Mouse (Mus musculus) limb, embryonic 10.5 days (tissue): ENCODE measurements at regions not wholly inside any gene's neighbourhood (a gene's known extent, or its start where the extent isn't known, plus 50 kb on each side); places are given as distances from the start of the nearest gene placed in this dataset.

Experiments
- DNase-seq: peaks from one replicate; pipeline ENCODE4 v3.0.0-alpha.2; 2017; ENCODE audit warnings: low spot score
- H3K27ac ChIP-seq: fragments of 300-500 bp; sonication (generic); 2 replicates; pipeline ENCODE4 v1.5.1; 2016; ENCODE audit warnings: mild to moderate bottlenecking
- H3K27me3 ChIP-seq: fragments of 300-500 bp; sonication (generic); 2 replicates; pipeline ENCODE4 v1.6.1; 2016; ENCODE audit warnings: low read depth, mild to moderate bottlenecking; ENCODE audit not compliant: poor library complexity, severe bottlenecking
- H3K36me3 ChIP-seq: fragments of 300-500 bp; sonication (generic); 2 replicates; pipeline ENCODE4 v1.6.1; 2016; ENCODE audit warnings: mild to moderate bottlenecking, moderate library complexity
- H3K4me1 ChIP-seq: fragments of 300-500 bp; sonication (generic); 2 replicates; pipeline ENCODE4 v1.6.1; 2016
- H3K4me3 ChIP-seq: fragments of 300-500 bp; sonication (generic); 2 replicates; pipeline ENCODE4 v1.5.1; 2016; ENCODE audit warnings: mild to moderate bottlenecking, moderate library complexity
- H3K9me3 ChIP-seq: fragments of 300-500 bp; sonication (generic); replicated peaks from 2 replicates; pipeline ENCODE4 v1.6.1; 2016; ENCODE audit warnings: mild to moderate bottlenecking
- WGBS: fragments of 180-500 bp; shearing (Covaris S2); methylation state at CpG from one replicate; pipeline ENCODE4 v1.1.7; 2016; 5-methylcytosine and 5-hydroxymethylcytosine counted together

DNA sequence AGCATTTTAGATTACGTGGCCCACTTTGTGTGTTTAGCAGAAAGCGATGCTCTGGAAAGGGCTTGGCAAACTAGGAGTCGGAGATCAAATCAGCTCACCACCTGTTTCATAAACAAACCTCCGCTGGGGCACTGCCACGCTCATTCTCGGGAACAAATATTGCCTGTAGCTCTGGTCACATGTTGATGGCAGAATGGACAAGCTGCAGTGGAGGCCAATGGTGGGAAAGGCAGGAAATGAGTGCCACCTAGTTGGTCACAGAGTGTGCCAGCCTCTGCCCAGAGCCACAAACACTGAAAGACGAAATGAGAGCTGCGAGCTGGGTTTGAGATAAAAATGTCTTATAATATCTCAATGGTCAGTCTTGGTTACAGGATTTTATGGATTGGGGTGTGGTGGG, 259.2 kb upstream of the Csf3r start:
- Histone ChIP-seq H3K27ac (no peak overlapping the region), H3K9me3 (no peaks in the 10 kb centered on the region), H3K4me1 (peaks cover 7% of the 10 kb centered on the region), H3K27me3 (0 out of 2 replicates have a peak, but pooled peaks cover 14% of the 10 kb centered on the region), H3K4me3 (no peak overlapping the region), H3K36me3 (no peaks in the 10 kb centered on the region)
- DNase-seq = no peak
- WGBS = 90% methylated on average over 8 of the region's 8 CpGs

DNA sequence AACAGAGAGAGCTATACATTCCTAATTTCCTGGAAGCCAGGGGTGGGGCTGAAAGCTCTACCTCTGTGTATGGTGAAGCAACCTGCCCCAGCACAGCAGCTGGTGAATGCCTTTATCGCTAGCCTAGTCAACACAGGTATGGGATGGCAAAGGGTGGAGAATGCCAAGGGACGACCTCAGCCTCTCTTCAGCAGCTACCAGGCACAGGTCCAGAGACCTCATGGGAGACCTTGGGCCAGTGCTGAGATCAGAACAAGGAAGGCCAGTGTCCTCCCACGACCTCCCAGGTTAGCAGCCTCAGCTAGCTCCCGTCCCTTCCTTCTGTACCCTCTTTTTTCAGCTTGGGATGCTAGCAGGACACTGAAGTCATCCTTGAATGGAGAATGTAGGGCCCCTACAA, 247.2 kb upstream of the Csf3r start:
- Histone ChIP-seq H3K36me3 (no peaks in the 10 kb centered on the region), H3K27ac (no peak overlapping the region), H3K4me3 (no peak overlapping the region), H3K9me3 (no peaks in the 10 kb centered on the region), H3K27me3 (peaks cover 47% of the 10 kb centered on the region), H3K4me1 (no peaks in the 10 kb centered on the region)
- WGBS = 91% methylated on average over 4 of the region's 4 CpGs
- DNase-seq = no peak

DNA sequence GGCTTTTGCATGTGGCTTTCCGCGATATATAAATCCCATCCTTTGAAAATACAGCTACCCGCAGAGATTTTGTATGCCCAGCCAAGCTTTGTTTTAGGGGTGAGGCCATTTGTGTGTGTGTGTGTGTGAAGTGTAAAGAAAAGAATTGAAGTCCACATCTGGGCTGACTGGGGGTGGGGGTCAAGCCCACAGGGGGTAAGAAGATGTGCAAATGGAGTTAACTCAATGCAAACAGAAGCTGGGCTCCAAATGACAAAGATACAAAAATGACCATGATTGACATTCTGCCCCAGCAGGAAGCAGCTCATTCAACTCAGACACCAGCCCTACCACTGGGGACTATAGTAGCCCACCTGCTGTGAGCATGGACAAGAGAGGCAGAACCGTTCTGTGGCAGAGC, 244.2 kb upstream of the Csf3r start:
- Histone ChIP-seq H3K27ac (no peak overlapping the region), H3K27me3 (peaks cover 50% of the 10 kb centered on the region), H3K4me3 (no peak overlapping the region), H3K36me3 (no peaks in the 10 kb centered on the region), H3K9me3 (no peaks in the 10 kb centered on the region), H3K4me1 (no peaks in the 10 kb centered on the region)
- no peak for DNase-seq
- 57% methylated on average over 4 of the region's 4 CpGs for WGBS

DNA sequence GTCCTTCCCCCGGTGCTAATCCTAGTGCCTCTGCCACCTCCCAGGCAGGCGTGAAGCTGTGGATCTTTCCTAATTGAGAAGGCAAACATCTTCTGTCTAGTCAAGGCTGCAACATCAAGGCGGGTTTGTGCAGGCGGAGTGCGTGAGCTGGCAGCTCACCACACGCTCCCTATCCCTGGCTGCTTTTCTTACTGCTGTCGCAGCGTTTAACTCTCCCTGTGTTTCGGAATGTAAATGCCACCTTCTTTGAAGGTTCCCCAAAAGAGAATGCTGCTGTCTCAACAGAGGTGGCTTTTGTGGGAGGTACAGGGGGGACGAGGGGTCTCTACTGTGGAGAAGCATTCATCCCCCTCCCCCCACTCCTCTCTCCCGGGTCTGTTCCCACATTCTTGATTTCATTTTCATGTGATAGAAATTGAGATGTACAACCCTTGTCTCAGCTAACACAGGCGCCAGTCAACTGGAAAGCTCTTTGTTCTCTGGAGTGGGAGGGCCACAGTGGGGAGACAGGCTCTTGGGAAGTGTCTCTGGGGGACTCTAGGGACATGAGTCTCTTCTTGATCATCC, 243.3 kb upstream of the Csf3r start:
- Histone ChIP-seq H3K4me1 (no peaks in the 10 kb centered on the region), H3K27me3 (peaks cover 50% of the 10 kb centered on the region), H3K36me3 (no peaks in the 10 kb centered on the region), H3K9me3 (no peaks in the 10 kb centered on the region), H3K27ac (no peak overlapping the region), H3K4me3 (no peak overlapping the region)
- no peak for DNase-seq
- 15% methylated on average over 12 of the region's 12 CpGs for WGBS

DNA sequence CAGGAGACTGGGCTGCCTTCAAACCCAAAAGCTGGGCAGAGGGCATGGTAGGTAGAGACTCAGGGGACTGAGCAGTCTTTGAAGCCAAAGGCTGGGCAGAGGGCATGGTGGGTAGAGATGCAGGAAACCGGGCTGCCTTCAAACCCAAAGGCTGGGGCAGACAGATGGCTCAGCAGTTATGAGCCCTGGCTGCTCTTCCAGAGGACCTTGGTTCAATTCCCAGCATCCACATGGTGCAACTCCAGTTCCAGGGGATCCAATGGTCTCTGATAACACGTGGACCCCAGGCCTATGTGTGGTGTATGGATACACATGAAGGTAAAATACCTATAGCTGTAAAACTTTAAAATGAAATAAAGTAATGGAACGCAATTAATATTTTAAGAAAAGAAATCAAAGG, 242.0 kb upstream of the Csf3r start:
- Histone ChIP-seq H3K9me3 (no peaks in the 10 kb centered on the region), H3K36me3 (no peaks in the 10 kb centered on the region), H3K4me3 (no peak overlapping the region), H3K27me3 (peaks cover 44% of the 10 kb centered on the region), H3K4me1 (no peaks in the 10 kb centered on the region), H3K27ac (no peak overlapping the region)
- no peak for DNase-seq
- 78% methylated on average over 3 of the region's 3 CpGs for whole genome bisulfite sequencing

DNA sequence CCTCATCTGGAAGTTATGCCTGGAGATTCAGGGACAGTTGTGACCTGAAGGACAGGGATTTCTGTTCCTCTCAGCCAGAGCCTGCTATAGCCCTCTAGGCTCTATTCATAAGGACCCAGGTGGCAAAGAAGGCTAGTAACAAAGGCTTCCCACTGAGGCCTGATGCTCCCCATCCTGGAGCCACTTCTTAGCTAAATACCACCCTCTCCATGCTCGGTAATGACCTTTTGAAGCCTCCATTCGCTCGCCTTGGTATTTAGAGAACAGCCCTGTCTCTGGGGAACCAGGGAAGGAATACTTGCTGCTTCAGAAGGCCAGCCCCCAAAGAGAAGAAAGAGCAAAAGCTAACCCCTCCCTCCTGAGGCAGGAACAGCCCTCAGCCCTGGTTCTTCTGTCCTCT, 238.3 kb upstream of the Csf3r start:
- H3K27me3 ChIP-seq = peaks cover 13% of the 10 kb centered on the region
- no peak overlapping the region for H3K4me3 ChIP-seq
- no peaks in the 10 kb centered on the region for H3K4me1 ChIP-seq
- no peak overlapping the region for H3K27ac ChIP-seq
- no peaks in the 10 kb centered on the region for H3K36me3 ChIP-seq
- no peaks in the 10 kb centered on the region for H3K9me3 ChIP-seq
- no peak for DNase-seq
- WGBS = 17% methylated on average over 3 of the region's 3 CpGs

DNA sequence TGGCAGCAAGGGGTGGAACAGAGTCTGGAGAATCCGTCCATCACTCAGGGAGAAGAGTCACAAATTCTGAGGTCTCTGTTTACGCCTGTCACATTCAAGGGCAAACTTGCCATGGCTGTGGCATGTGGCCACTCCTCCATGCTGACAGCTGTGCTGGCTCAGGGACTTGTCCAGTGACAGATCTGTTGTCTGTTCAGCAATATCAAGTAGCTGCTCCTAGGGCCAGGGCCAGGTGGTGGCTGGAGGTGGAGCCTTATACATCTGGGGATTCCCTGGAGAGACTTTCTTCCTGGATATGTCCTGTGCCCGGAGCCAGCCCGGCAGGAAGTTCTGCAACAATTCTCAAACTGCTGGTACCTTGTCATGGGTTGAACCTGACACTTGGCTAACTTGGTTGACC, 229.7 kb upstream of the Csf3r start:
- no peak for DNase-seq
- Histone ChIP-seq H3K27me3 (no peaks in the 10 kb centered on the region), H3K9me3 (no peaks in the 10 kb centered on the region), H3K4me3 (no peak overlapping the region), H3K36me3 (no peaks in the 10 kb centered on the region), H3K4me1 (no peaks in the 10 kb centered on the region), H3K27ac (no peak overlapping the region)
- 86% methylated on average over 4 of the region's 4 CpGs for WGBS

DNA sequence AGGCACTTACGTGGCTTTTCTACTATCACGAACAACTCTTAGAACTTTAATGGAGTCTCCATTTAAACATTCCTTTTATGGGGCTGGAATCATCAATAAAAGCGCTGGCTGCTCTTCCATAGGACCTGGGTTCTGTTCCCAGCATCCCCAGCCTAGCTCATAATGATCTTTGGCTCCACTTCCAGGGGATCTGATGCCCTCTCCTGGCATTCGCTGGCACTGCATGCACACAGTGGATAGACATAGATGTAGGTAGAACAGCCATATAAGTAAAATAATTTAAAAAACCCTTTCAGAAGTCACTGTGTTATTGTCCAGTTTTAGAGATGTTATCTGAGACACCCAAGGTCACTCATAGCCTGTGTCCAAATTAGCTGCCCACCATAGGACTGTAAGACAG, 216.4 kb upstream of the Csf3r start:
- H3K9me3 ChIP-seq = no peaks in the 10 kb centered on the region
- H3K4me3 ChIP-seq = no peak overlapping the region
- no peak overlapping the region for H3K27ac ChIP-seq
- 89% methylated on average over 4 of the region's 4 CpGs for WGBS
- no peak for DNase-seq
- H3K27me3 ChIP-seq = 0 out of 2 replicates have a peak, but pooled peaks cover 10% of the 10 kb centered on the region
- peaks cover 20% of the 10 kb centered on the region for H3K4me1 ChIP-seq
- H3K36me3 ChIP-seq = no peaks in the 10 kb centered on the region

DNA sequence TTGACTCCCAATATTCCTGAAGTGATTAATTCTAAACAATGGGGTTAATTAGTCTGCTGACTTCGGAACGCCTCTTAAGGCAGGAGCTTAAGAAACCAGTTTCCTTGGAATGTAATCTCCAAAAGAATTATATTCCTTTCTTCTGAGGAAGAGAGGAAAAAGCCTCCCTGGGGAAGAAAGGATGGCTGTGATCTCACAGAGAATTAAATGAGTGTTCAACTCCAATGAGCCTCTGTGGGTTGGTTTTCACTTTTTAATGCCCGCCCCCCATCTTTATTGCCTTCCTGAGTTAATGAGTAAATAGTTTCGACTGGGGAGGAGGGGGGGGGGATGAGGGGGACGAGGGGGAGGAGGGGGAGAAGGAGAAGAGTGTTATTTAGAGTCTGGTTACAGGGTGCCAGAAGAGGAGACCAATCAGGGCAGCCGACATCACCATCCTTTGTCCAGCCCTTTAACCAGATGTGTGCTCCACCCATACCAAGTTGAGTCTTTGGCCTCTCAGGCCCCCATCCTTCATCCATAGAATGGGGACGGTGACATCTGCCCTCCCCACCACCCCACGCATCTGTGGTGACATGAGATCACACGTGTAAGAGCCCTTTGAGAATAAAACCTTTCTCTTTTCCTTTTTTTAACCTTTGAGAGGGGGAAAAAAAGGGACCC, 214.8 kb upstream of the Csf3r start:
- WGBS = 18% methylated on average over 9 of the region's 9 CpGs
- peaks cover 20% of the 10 kb centered on the region for H3K4me1 ChIP-seq
- no peaks in the 10 kb centered on the region for H3K9me3 ChIP-seq
- no peak overlapping the region for H3K27ac ChIP-seq
- H3K4me3 ChIP-seq = no peak overlapping the region
- H3K27me3 ChIP-seq = 0 out of 2 replicates have a peak, but pooled peaks cover 4% of the 10 kb centered on the region
- no peaks in the 10 kb centered on the region for H3K36me3 ChIP-seq
- DNase-seq = peak; percentile 31

DNA sequence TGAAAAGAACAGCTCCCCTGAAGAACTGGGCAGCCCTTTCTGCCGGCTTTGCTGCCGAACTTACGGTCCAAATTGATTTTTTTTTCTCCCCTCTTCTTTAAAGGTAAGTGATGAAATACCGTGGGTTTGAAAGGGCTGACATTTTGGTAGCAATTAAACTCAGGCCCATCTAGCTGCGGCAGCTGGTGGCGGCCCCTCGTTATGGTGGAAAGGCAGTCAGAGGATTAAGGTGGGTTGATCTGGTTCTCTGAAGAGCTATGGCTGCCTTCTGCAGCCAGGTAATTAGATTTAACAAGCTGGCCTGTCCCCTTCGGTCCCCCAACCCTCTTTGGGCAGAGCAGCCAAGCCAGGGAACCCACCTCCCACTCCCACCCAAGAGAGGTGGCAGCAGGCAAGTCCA, 214.1 kb upstream of the Csf3r start:
- Histone ChIP-seq H3K9me3 (no peaks in the 10 kb centered on the region), H3K27ac (no peak overlapping the region), H3K4me1 (peaks cover 20% of the 10 kb centered on the region), H3K4me3 (no peak overlapping the region), H3K36me3 (no peaks in the 10 kb centered on the region), H3K27me3 (0 out of 2 replicates have a peak, but pooled peaks cover 4% of the 10 kb centered on the region)
- 34% methylated on average over 8 of the region's 8 CpGs for WGBS
- DNase-seq = no peak

DNA sequence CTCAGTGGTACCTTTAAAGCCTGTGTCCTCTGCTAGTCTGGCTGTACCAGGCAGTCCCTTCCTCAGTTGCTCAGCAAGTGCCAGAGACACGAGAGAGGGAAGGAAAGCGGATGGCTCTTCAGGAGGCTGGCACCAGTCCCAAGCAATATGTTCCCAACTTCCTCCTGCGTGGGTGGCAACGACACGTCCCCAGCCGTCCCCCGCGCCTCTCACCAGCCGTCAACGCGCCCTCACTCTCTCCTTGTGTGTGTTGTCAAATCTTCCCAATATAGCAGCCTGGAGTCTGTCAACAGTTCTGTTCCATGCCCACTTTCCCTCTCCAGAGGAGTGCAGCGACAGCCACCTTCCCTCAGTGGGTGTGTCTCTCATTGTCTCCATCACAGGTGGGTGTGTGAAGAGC, 210.0 kb upstream of the Csf3r start:
- Histone ChIP-seq H3K4me3 (no peak overlapping the region), H3K36me3 (no peaks in the 10 kb centered on the region), H3K27ac (no peak overlapping the region), H3K27me3 (peaks cover 36% of the 10 kb centered on the region), H3K4me1 (peaks cover 17% of the 10 kb centered on the region), H3K9me3 (no peaks in the 10 kb centered on the region)
- 78% methylated on average over 12 of the region's 12 CpGs for WGBS
- no peak for DNase-seq

DNA sequence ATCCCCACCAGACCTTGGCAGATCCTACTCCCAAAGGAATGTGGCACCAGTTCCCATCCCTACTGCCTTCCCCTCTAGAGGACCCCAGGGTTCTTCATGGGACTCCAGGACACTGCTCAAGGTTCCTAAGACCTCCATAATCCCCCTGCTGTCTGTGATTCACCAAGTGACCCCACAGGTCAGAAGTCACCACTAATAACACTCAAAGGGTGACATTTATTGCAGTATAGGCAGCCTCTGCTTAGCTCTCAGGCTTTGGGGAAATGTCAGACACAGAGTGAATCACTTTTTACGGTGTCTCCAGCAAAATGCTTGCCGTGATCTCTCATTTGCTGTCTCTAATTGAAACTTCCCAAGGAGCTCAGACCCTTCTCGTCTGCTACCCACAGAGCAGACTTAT, 209.1 kb upstream of the Csf3r start:
- no peak for DNase-seq
- Histone ChIP-seq H3K4me3 (no peak overlapping the region), H3K27me3 (peaks cover 46% of the 10 kb centered on the region), H3K9me3 (no peaks in the 10 kb centered on the region), H3K27ac (no peak overlapping the region), H3K4me1 (peaks cover 8% of the 10 kb centered on the region), H3K36me3 (no peaks in the 10 kb centered on the region)
- 19% methylated on average over 3 of the region's 3 CpGs for WGBS

DNA sequence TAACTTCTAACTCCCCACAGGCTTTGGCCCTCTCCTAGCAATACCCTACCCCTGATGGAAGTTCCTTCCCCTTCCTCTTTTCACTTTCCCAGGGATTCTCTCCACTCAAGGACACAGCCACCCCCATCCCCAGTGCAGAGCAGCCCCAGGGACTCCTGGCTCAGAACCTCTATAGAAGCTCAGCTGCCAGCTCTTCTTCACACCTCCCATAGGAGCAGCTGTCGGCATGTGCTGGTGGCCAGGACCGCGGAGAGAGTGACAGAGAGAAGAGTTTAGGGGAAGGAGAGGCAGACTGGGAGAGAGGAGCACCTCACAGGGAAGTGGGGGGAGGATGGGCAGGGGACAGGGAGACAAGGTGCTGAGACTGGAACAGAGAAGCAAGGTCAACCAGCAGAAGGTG, 199.8 kb upstream of the Csf3r start:
- Histone ChIP-seq H3K36me3 (no peaks in the 10 kb centered on the region), H3K27me3 (peaks cover 37% of the 10 kb centered on the region), H3K4me3 (no peak overlapping the region), H3K4me1 (peaks cover 8% of the 10 kb centered on the region), H3K9me3 (no peaks in the 10 kb centered on the region), H3K27ac (no peak overlapping the region)
- DNase-seq = no peak
- 21% methylated on average over 3 of the region's 3 CpGs for WGBS

DNA sequence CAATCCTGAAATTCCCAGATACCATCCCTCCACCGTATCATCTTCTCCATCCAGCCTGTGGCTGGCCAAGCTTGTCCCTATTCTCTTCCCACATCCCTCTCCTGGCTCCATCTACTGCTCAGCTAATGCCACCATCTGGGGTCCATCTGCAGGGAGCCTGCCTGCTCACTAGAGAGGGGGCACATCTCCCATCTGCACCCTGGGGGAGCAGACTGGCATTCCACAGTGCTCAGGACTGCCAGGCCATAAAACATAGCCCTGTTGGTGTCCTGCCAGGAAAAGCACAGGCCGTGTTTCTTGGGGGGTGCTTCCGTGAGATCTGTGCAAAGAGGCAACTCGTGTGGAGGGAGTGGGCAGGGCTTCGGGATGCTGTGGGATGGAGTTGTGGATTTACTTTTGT, 197.9 kb upstream of the Csf3r start:
- peaks cover 8% of the 10 kb centered on the region for H3K4me1 ChIP-seq
- H3K27me3 ChIP-seq = peaks cover 30% of the 10 kb centered on the region
- H3K9me3 ChIP-seq = no peaks in the 10 kb centered on the region
- H3K36me3 ChIP-seq = no peaks in the 10 kb centered on the region
- no peak overlapping the region for H3K4me3 ChIP-seq
- 70% methylated on average over 5 of the region's 5 CpGs for WGBS
- no peak overlapping the region; the same call in 1 of the 2 replicates for H3K27ac ChIP-seq
- DNase-seq = no peak
